Mouse (Mus musculus) ovary, postnatal 36 days (tissue): ENCODE measurements around the gene Nccrp1.
"Not testable (repeated sequence)": the region's sequence is repeated elsewhere in the genome, so short reads cannot be mapped to it uniquely, and the experiment has no call there.

Experiments used
- DNase-seq: peaks from one replicate; pipeline ENCODE4 v3.0.0; 2022; ENCODE audit warnings: low spot score, mixed read lengths

Nccrp1 gene

GRCm38 (mm10) chr7:28570291-28570981, 23.4 kb upstream of the Nccrp1 start:
- DNase-seq, result peak; percentile 67

- DNase-seq, result peak; percentile 42
These were observed 21.2 kb upstream of the Nccrp1 start for GRCm38 (mm10) chr7:28568253-28568652.

GRCm38 (mm10) chr7:28567539-28567938, 20.5 kb upstream of the Nccrp1 start:
- DNase-seq, result no peak

GRCm38 (mm10) chr7:28565407-28565806, 18.4 kb upstream of the Nccrp1 start:
- DNase-seq, result no peak

- no peak for DNase-seq
These were observed 15.9 kb upstream of the Nccrp1 start for GRCm38 (mm10) chr7:28562951-28563350.

GRCm38 (mm10) chr7:28562371-28562770, 15.3 kb upstream of the Nccrp1 start:
- no peak for DNase-seq

GRCm38 (mm10) chr7:28561967-28562366, 14.9 kb upstream of the Nccrp1 start:
- no peak for DNase-seq

- no peak for DNase-seq
These were observed 13.8 kb upstream of the Nccrp1 start for GRCm38 (mm10) chr7:28560856-28561255.

- peak; percentile 57 for DNase-seq
These were observed 11.4 kb upstream of the Nccrp1 start for GRCm38 (mm10) chr7:28558486-28558885.

GRCm38 (mm10) chr7:28557708-28558107, 10.7 kb upstream of the Nccrp1 start:
- no peak for DNase-seq

GRCm38 (mm10) chr7:28557069-28557468, 10.0 kb upstream of the Nccrp1 start:
- no peak for DNase-seq

- no peak for DNase-seq
These were observed 9.0 kb upstream of the Nccrp1 start for GRCm38 (mm10) chr7:28555939-28556535.

- no peak for DNase-seq
These were observed 6.0 kb upstream of the Nccrp1 start for GRCm38 (mm10) chr7:28553076-28553475.

GRCm38 (mm10) chr7:28547628-28548027, 574 bp upstream of the Nccrp1 start:
- DNase-seq, result no peak

GRCm38 (mm10) chr7:28546649-28547048, 405 bp downstream of the Nccrp1 start:
- DNase-seq, result no peak

- no peak for DNase-seq
These were observed 1.2 kb downstream of the Nccrp1 start for GRCm38 (mm10) chr7:28545891-28546210.

GRCm38 (mm10) chr7:28545048-28545890, 1.8 kb downstream of the Nccrp1 start:
- DNase-seq, result no peak

- DNase-seq, result no peak
These were observed 2.9 kb downstream of the Nccrp1 start for GRCm38 (mm10) chr7:28544051-28544601.

- DNase-seq, result no peak
These were observed 6.5 kb downstream of the Nccrp1 start, which contains the start of gene Sycn for GRCm38 (mm10) chr7:28540526-28540925. Gene Sycn (plus strand): TSS chr7:28540885.

- not testable (repeated sequence) for DNase-seq
These were observed 8.2 kb downstream of the Nccrp1 start for GRCm38 (mm10) chr7:28538886-28539285.

- DNase-seq, result no peak
These were observed 15.0 kb downstream of the Nccrp1 start for GRCm38 (mm10) chr7:28532005-28532404.

- DNase-seq, result peak; percentile 79
These were observed 18.9 kb downstream of the Nccrp1 start for GRCm38 (mm10) chr7:28527922-28528719.
